Comparison of ENCODE assay signal across 10 mouse cellular contexts in the genomic region with DNA sequence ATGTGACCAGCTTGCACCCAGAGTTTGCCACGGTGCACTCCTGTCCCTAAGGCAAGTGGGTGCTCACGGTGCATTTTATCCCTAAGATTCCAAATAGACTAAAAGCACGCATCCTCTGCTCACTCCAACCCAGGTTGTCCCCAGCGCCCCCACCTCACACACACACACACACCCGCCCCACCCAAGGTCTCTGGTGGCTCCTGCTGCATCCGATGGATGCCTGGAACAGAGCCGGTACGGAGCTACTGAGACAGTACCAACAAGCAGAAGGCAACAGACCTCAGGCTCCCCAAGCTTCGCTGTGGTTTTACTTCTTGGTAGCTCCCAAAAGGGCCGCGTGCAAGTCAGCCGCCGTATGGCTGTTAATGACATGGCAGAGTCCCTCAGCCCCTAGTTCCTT. TPM values are rescaled to one million over a fixed set of nuclear protein-coding genes. Genes with fewer than 3 reads are reported as not detected.
A peak's percentile ranks its signal among the peaks of the same experiment; 100 is the strongest.
DNase-seq lines count a peak whose midpoint lies in the region; ATAC-seq and TF ChIP-seq lines count a peak whose summit lies in the region.
"Had no signal": no experiment of that assay in that cellular context is flagged by ENCODE, and none has a peak within 500 bp of the region (broad histone marks: within the 10 kb centered on the region; RNA-seq: fewer than 3 reads in every experiment).

No protein-coding gene starts in this region.

- DNase-seq in gastrocnemius, adult 2 months: no peak
- DNase-seq in gastrocnemius, adult 8-10 months (ENCODE audit: low spot score in 2 of 2): no peak
- DNase-seq in thymus, postnatal 4 days: peak; percentile 12
- no peak for DNase-seq in thymus, postnatal 36 days
- DNase-seq in stomach, postnatal 0 days (ENCODE audit: low spot score): no peak
- DNase-seq in spleen, adult 12 weeks (ENCODE audit: low spot score): no peak
- no peak for DNase-seq in layer of hippocampus, postnatal 14 days (ENCODE audit: low spot score in 2 of 2)
- DNase-seq: cerebellum, postnatal 36 days had no signal

- H3K4me3 ChIP-seq in gastrocnemius, adult 2 months: peak overlapping the region; percentile 57
- no peak overlapping the region for H3K4me3 ChIP-seq in liver, embryonic 15.5 days (replicated peaks)
- H3K4me3 ChIP-seq in stomach, postnatal 0 days (ENCODE audit: low read depth, low read length): peak overlapping the region; percentile 18

- WGBS in liver, embryonic 15.5 days (ENCODE audit: insufficient replicate concordance): 14% methylated on average over 13 of the region's 13 CpGs
- 16% methylated on average over 13 of the region's 13 CpGs for WGBS in stomach, postnatal 0 days

- peak overlapping the region; percentile 36 for H3K4me2 ChIP-seq in liver, embryonic 15.5 days
- peak overlapping the region; percentile 52 for H3K4me2 ChIP-seq in stomach, postnatal 0 days (replicated peaks; ENCODE audit: low read depth)

- intact Hi-C loops in gastrocnemius, adult 2 months (cut with DNase I): no loop called here

- H3K27me3 ChIP-seq in liver, embryonic 15.5 days: peaks cover 28% of the 10 kb centered on the region
- no peaks in the 10 kb centered on the region for H3K27me3 ChIP-seq in stomach, postnatal 0 days (ENCODE audit: control insufficient read depth, insufficient read depth, low read length)

- no peak for ATAC-seq in liver, embryonic 15.5 days (ENCODE audit: insufficient read depth)
- no peak for ATAC-seq in stomach, postnatal 0 days (ENCODE audit: low FRiP score, low TSS enrichment)
- ATAC-seq: activated CD4-positive, CD25-positive, alpha-beta regulatory T cell, adult 4 months had no signal

- no peaks in the 10 kb centered on the region for H3K9me3 ChIP-seq in liver, embryonic 15.5 days (replicated peaks)
- no peaks in the 10 kb centered on the region for H3K9me3 ChIP-seq in stomach, postnatal 0 days (ENCODE audit: control insufficient read depth, low read length)

- TF ChIP-seq CTCF in gastrocnemius, adult 2 months (IDR thresholded peaks at IDR 0.05): no peak
- TF ChIP-seq CTCF in stomach, postnatal 0 days (IDR thresholded peaks at IDR 0.05; ENCODE audit: low read depth): no peak

- TF ChIP-seq EP300 in stomach, postnatal 0 days (optimal IDR thresholded peaks at IDR 0.05): no peak

- H3K27ac ChIP-seq in gastrocnemius, adult 2 months: peak overlapping the region; percentile 46
- no peak overlapping the region for H3K27ac ChIP-seq in liver, embryonic 15.5 days (replicated peaks)
- no peak overlapping the region for H3K27ac ChIP-seq in stomach, postnatal 0 days (replicated peaks)

- H3K4me1 ChIP-seq in liver, embryonic 15.5 days (replicated peaks): 0 out of 2 replicates have a peak, but pooled peaks cover 4% of the 10 kb centered on the region
- no peaks in the 10 kb centered on the region for H3K4me1 ChIP-seq in stomach, postnatal 0 days (replicated peaks; ENCODE audit: control insufficient read depth, insufficient read depth)

- H3K9ac ChIP-seq in liver, embryonic 15.5 days: no peak overlapping the region
- H3K9ac ChIP-seq in stomach, postnatal 0 days (ENCODE audit: low read length): peak overlapping the region; percentile 38; the same call in 1 of the 2 replicates

- H3K36me3 ChIP-seq in liver, embryonic 15.5 days (replicated peaks): no peaks in the 10 kb centered on the region
- H3K36me3 ChIP-seq in stomach, postnatal 0 days (ENCODE audit: control insufficient read depth, insufficient read depth, low read length): peaks cover 5% of the 10 kb centered on the region; the same call in 1 of the 2 replicates

RNA-seq across cellular contexts. Expression of gene Hapln3, which starts 0.4 kb away (rescaled TPM):
- under 1 TPM; 0.28 to 0.70 TPM for total RNA-seq in gastrocnemius, adult 2 months (2021)
- total RNA-seq in gastrocnemius, adult 8-10 months (2022): under 1 TPM; 0.15 to 0.72 (median 0.29) TPM
- 0.16 and 0.40 TPM in 2 replicates for polyA plus RNA-seq in liver, embryonic 15.5 days (2015; fragmentation: Nextera tagmentation; extraction: Ambion mirVana)
- polyA plus RNA-seq in stomach, postnatal 0 days (2015; fragmentation: Nextera tagmentation; extraction: Ambion mirVana): 0.62 and 0.67 TPM in 2 replicates
- total RNA-seq in layer of hippocampus, postnatal 14 days (2021): 1 to 10 TPM; 4.1 to 4.5 TPM

RNA-seq across cellular contexts. Expression of gene Mfge8, which starts 18.5 kb away (rescaled TPM):
- 10 to 100 TPM; 39.1 to 53.6 TPM for total RNA-seq in gastrocnemius, adult 2 months (2021)
- 10 to 100 TPM; 34.6 to 45.1 (median 38.6) TPM for total RNA-seq in gastrocnemius, adult 8-10 months (2022)
- polyA plus RNA-seq in liver, embryonic 15.5 days (2015; fragmentation: Nextera tagmentation; extraction: Ambion mirVana): 82.5 and 90.8 TPM in 2 replicates
- 178 TPM in 2 replicates for polyA plus RNA-seq in stomach, postnatal 0 days (2015; fragmentation: Nextera tagmentation; extraction: Ambion mirVana)
- total RNA-seq in layer of hippocampus, postnatal 14 days (2021): 100 to 1,000 TPM; 136 to 141 TPM
